Mouse (Mus musculus) R1 (cell line): ENCODE results near the gene Gnb3.
A peak's percentile ranks its signal among the peaks of the same experiment; 100 is the strongest.

ENCODE experiments used
- DNase-seq: peaks from one replicate; pipeline ENCODE4 v3.0.0-alpha.2; 2018; ENCODE audit warnings: low read depth, low spot score

The Gnb3 gene

GRCm38 (mm10) chr6:124803061-124803460 is 37.0 kb downstream of the Gnb3 start:
- peak; percentile 65 for DNase-seq

- DNase-seq: peak; percentile 84
These were observed 37.7 kb downstream of the Gnb3 start for GRCm38 (mm10) chr6:124802400-124802799.

GRCm38 (mm10) chr6:124796200-124796599 is 43.9 kb downstream of the Gnb3 start:
- no peak for DNase-seq

- DNase-seq: no peak
These were observed 44.3 kb downstream of the Gnb3 start for GRCm38 (mm10) chr6:124795781-124796180.

- no peak for DNase-seq
These were observed 48.2 kb downstream of the Gnb3 start for GRCm38 (mm10) chr6:124791911-124792310.

DNA sequence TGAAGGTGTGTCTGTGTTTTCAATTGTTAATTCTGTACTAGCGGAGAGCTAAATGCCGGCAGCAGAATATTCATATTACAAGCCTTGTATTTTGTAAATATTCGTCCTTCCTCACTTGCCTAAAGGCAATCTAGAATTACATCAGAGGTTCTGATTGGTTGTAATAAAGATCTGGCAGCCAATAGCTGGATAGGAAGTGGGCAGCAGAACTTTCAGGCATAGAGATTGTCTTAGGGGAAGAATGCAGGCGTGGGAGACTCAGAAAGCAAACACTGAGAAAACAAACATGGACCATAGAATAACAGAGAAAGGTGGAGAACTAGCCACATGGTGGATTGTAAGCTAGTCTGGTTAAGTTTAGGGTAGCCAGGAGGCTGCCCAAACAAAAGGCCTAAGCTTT is 50.0 kb downstream of the Gnb3 start:
- DNase-seq: no peak

DNA sequence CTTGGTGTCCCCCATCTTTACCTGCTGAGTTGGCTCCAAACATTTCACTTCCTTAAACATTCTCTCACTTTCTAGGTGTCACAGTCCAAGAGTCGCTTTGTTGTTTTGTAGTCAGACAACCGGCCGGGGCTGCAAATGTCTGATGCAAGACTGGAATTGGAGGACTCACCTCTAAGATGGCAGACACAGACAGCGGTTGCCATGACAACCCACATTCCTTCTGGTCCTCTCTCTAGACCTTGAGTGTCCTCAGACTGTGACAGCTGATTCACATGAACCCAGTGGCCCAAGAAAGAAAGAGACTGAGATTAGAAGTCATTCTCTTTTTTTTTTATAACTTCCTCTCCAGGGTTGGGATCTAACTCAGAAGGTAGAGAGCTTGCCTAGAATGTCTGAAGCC is 50.6 kb downstream of the Gnb3 start:
- peak; percentile 84 for DNase-seq

DNA sequence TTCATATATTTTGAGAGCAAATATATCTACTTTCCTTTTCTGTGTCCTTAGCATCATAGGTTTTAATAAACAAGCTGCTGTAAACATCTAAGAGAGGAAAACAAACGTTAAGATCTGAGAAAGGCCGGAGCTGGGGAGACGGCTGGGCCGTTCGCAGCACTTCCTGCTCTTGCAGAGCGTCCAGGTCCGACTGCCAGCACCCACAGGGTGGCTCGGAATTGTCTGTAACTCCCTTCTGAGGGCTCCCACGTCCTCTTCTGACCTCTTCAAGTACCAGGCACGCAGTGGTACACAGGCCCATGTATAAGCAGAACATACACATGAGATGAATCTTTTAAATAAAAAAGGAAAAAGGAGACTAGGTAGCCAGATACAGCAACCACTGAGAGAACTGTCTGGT is 52.4 kb downstream of the Gnb3 start:
- no peak for DNase-seq

- DNase-seq: no peak
These were observed 53.2 kb downstream of the Gnb3 start for GRCm38 (mm10) chr6:124786756-124787420.
